Mouse (Mus musculus) lung, embryonic 15.5 days (tissue): ENCODE results near the gene Nox3. TPM values are rescaled to one million over a fixed set of nuclear protein-coding genes. Genes with fewer than 3 reads are reported as not detected.

Experiments
- ATAC-seq: fragments of 200-750 bp; cut with Nextera tagmentation; 2 replicates; pipeline ENCODE4 v1.8.0; 2017; ENCODE audit warnings: moderate number of reproducible peaks, borderline replicate concordance; ENCODE audit not compliant: low FRiP score, low TSS enrichment; ENCODE audit errors: extremely low read depth
- H3K27ac ChIP-seq: fragments of 300-500 bp; sonication (generic); 2 replicates; pipeline ENCODE4 v1.5.1; 2015; ENCODE audit warnings: moderate library complexity, mild to moderate bottlenecking, inconsistent platforms
- H3K27me3 ChIP-seq: fragments of 300-500 bp; sonication (generic); 2 replicates; pipeline ENCODE4 v1.6.1; 2015; ENCODE audit warnings: inconsistent platforms
- H3K36me3 ChIP-seq: fragments of 300-500 bp; sonication (generic); 2 replicates; pipeline ENCODE4 v1.6.1; 2015; ENCODE audit warnings: inconsistent platforms
- H3K4me1 ChIP-seq: fragments of 300-500 bp; sonication (generic); 2 replicates; pipeline ENCODE4 v1.6.1; 2015; ENCODE audit warnings: inconsistent platforms
- H3K4me2 ChIP-seq: fragments of 300-500 bp; sonication (generic); 2 replicates; pipeline ENCODE4 v1.6.1; 2015; ENCODE audit warnings: inconsistent platforms, mild to moderate bottlenecking, moderate library complexity
- H3K4me3 ChIP-seq: fragments of 300-500 bp; sonication (generic); 2 replicates; pipeline ENCODE4 v1.5.1; 2015; ENCODE audit warnings: mild to moderate bottlenecking, inconsistent platforms
- H3K9ac ChIP-seq: fragments of 300-500 bp; sonication (generic); 2 replicates; pipeline ENCODE4 v1.6.1; 2015; ENCODE audit warnings: inconsistent platforms
- H3K9me3 ChIP-seq: fragments of 300-500 bp; sonication (generic); 2 replicates; pipeline ENCODE4 v1.6.1; 2016; ENCODE audit warnings: inconsistent platforms
- whole genome bisulfite sequencing: fragments of 180-500 bp; shearing (Covaris S2); methylation state at CpG from one replicate; pipeline ENCODE4 v1.1.7; 2015; 5-methylcytosine and 5-hydroxymethylcytosine counted together
- polyA plus RNA-seq: library from polyadenylated mRNA; unstranded; fragments of >200 nt; fragmentation: Nextera tagmentation; extraction: Ambion mirVana; gene quantifications from 2 replicates; pipeline ENCODE4 v1.2.1, GENCODE M21; 2015

Gene Nox3
- polyA plus RNA-seq, 1 experiment from 2014 or later, result not detected

- WGBS, result 72% methylated on average over 6 of the region's 6 CpGs
- H3K9me3 ChIP-seq, result no peaks in the 10 kb centered on the region
- no peak overlapping the region for H3K4me2 ChIP-seq
- H3K27ac ChIP-seq, result no peak overlapping the region
- no peaks in the 10 kb centered on the region for H3K36me3 ChIP-seq
- no peak overlapping the region for H3K9ac ChIP-seq
- no peak for ATAC-seq
- no peaks in the 10 kb centered on the region for H3K4me1 ChIP-seq
- no peaks in the 10 kb centered on the region for H3K27me3 ChIP-seq
- no peak overlapping the region for H3K4me3 ChIP-seq
Observed at GRCm38 (mm10) chr17:3602954-3603672, 92.9 kb downstream of the Nox3 start.

- Histone ChIP-seq H3K4me2 (no peak overlapping the region), H3K4me1 (0 out of 2 replicates have a peak, but pooled peaks cover 3% of the 10 kb centered on the region), H3K9me3 (no peaks in the 10 kb centered on the region), H3K27me3 (no peaks in the 10 kb centered on the region), H3K4me3 (no peak overlapping the region), H3K9ac (no peak overlapping the region), H3K27ac (peak overlapping the region; percentile 52; the same call in 1 of the 2 replicates), H3K36me3 (no peaks in the 10 kb centered on the region)
- peak; percentile 49; the same call in 1 of the 2 replicates for ATAC-seq
- WGBS, result 36% methylated on average over 1 of the region's 1 CpGs
Observed at GRCm38 (mm10) chr17:3598393-3598792, 97.7 kb downstream of the Nox3 start.

GRCm38 (mm10) chr17:3597866-3598265, 98.2 kb downstream of the Nox3 start:
- Histone ChIP-seq H3K4me2 (no peak overlapping the region), H3K27me3 (no peaks in the 10 kb centered on the region), H3K36me3 (no peaks in the 10 kb centered on the region), H3K9me3 (no peaks in the 10 kb centered on the region), H3K9ac (no peak overlapping the region), H3K27ac (no peak overlapping the region; the same call in 1 of the 2 replicates), H3K4me3 (no peak overlapping the region), H3K4me1 (0 out of 2 replicates have a peak, but pooled peaks cover 3% of the 10 kb centered on the region)
- no peak for ATAC-seq
- 73% methylated on average over 1 of the region's 1 CpGs for WGBS

GRCm38 (mm10) chr17:3597130-3597529, 98.9 kb downstream of the Nox3 start:
- no peaks in the 10 kb centered on the region for H3K27me3 ChIP-seq
- no peak overlapping the region for H3K4me3 ChIP-seq
- H3K4me1 ChIP-seq, result 0 out of 2 replicates have a peak, but pooled peaks cover 3% of the 10 kb centered on the region
- H3K27ac ChIP-seq, result peak overlapping the region; percentile 76
- H3K4me2 ChIP-seq, result no peak overlapping the region
- ATAC-seq, result peak; percentile 42; the same call in 1 of the 2 replicates
- WGBS, result 24% methylated on average over 1 of the region's 1 CpGs
- no peaks in the 10 kb centered on the region for H3K9me3 ChIP-seq
- H3K9ac ChIP-seq, result no peak overlapping the region
- H3K36me3 ChIP-seq, result no peaks in the 10 kb centered on the region

Other genes with a start within 250 kb of the Nox3 start
- gene Cldn20, start 163.7 kb downstream of the Nox3 start, polyA plus RNA-seq, result 0.32 TPM in 1 of 2 replicates, not detected in the other
- 13.6 and 13.7 TPM in 2 replicates for gene Tfb1m, start 138.5 kb downstream of the Nox3 start, polyA plus RNA-seq